Mouse (Mus musculus) bone marrow macrophage, adult 2 months (primary cell): ENCODE data around the gene Tdrd5. TPM values are rescaled to one million over a fixed set of nuclear protein-coding genes. Genes with fewer than 3 reads are reported as not detected.
"Not testable (repeated sequence)": the region's sequence is repeated elsewhere in the genome, so short reads cannot be mapped to it uniquely, and the experiment has no call there.

ENCODE experiments used
- H3K27ac ChIP-seq: 2 replicates; pipeline ENCODE4 v1.5.1; 2012; ENCODE audit warnings: low read depth, low read length; ENCODE audit not compliant: insufficient read depth
- H3K4me1 ChIP-seq: 2 replicates; pipeline ENCODE4 v1.6.1; 2012; ENCODE audit warnings: low read length; ENCODE audit not compliant: control insufficient read depth, insufficient read depth
- H3K4me3 ChIP-seq: 2 replicates; pipeline ENCODE4 v1.5.1; 2012; ENCODE audit warnings: mild to moderate bottlenecking, low read length, moderate library complexity; ENCODE audit not compliant: insufficient read depth
- CTCF ChIP-seq: IDR thresholded peaks from 2 replicates; pipeline ENCODE4 v1.5.1; 2012; ENCODE audit warnings: low read depth, mild to moderate bottlenecking, low read length, moderate library complexity
- POLR2A ChIP-seq: IDR thresholded peaks from 2 replicates; pipeline ENCODE4 v1.6.1; 2012; ENCODE audit warnings: mild to moderate bottlenecking, low read depth, low read length, borderline replicate concordance
- polyA plus RNA-seq: library from polyadenylated mRNA; stranded (reverse); fragments of >200 nt; gene quantifications from 2 replicates; pipeline ENCODE4 v1.2.4, GENCODE M21; 2012; ENCODE audit not compliant: missing spikeins, insufficient read depth, insufficient read length

The Tdrd5 gene
- polyA plus RNA-seq, 1 experiment = not detected

GRCm38 (mm10) chr1:156288556-156289221 lies 14.8 kb downstream of the Tdrd5 start:
- no peak overlapping the region for H3K4me3 ChIP-seq
- no peak overlapping the region for H3K27ac ChIP-seq

GRCm38 (mm10) chr1:156285541-156285896 lies 17.9 kb downstream of the Tdrd5 start:
- H3K4me3 ChIP-seq = no peak overlapping the region
- H3K4me1 ChIP-seq = no peaks in the 10 kb centered on the region
- no peak overlapping the region for H3K27ac ChIP-seq
- TF ChIP-seq POLR2A (no peak), CTCF (no peak)

More at GRCm38 (mm10) chr1:156288556-156289221, 14.8 kb downstream of the Tdrd5 start:
- no peaks in the 10 kb centered on the region for H3K4me1 ChIP-seq
- TF ChIP-seq CTCF = no peak
- no peak for TF ChIP-seq POLR2A

- Histone ChIP-seq H3K27ac (no peak overlapping the region), H3K4me3 (no peak overlapping the region), H3K4me1 (no peaks in the 10 kb centered on the region)
- no peak for TF ChIP-seq CTCF
- TF ChIP-seq POLR2A = no peak
These were observed 18.5 kb downstream of the Tdrd5 start for GRCm38 (mm10) chr1:156284851-156285540.

- Histone ChIP-seq H3K4me3 (no peak overlapping the region), H3K27ac (no peak overlapping the region), H3K4me1 (no peaks in the 10 kb centered on the region)
- TF ChIP-seq CTCF (no peak), POLR2A (no peak)
These were observed 19.3 kb downstream of the Tdrd5 start for GRCm38 (mm10) chr1:156284207-156284606.

GRCm38 (mm10) chr1:156280131-156280530 lies 23.3 kb downstream of the Tdrd5 start:
- Histone ChIP-seq H3K4me3 (no peak overlapping the region), H3K4me1 (no peaks in the 10 kb centered on the region), H3K27ac (no peak overlapping the region)
- TF ChIP-seq CTCF (no peak), POLR2A (no peak)

- TF ChIP-seq POLR2A = no peak
- no peak for TF ChIP-seq CTCF
- Histone ChIP-seq H3K27ac (no peak overlapping the region), H3K4me3 (no peak overlapping the region), H3K4me1 (no peaks in the 10 kb centered on the region)
These were observed 29.8 kb downstream of the Tdrd5 start for GRCm38 (mm10) chr1:156273647-156274046.

GRCm38 (mm10) chr1:156271654-156272053 lies 31.8 kb downstream of the Tdrd5 start:
- H3K27ac ChIP-seq = no peak overlapping the region
- TF ChIP-seq POLR2A (no peak), CTCF (no peak)
- no peaks in the 10 kb centered on the region for H3K4me1 ChIP-seq
- H3K4me3 ChIP-seq = no peak overlapping the region

- H3K4me1 ChIP-seq = no peaks in the 10 kb centered on the region
- no peak overlapping the region for H3K4me3 ChIP-seq
- no peak for TF ChIP-seq CTCF
- TF ChIP-seq POLR2A = no peak
- no peak overlapping the region for H3K27ac ChIP-seq
These were observed 33.0 kb downstream of the Tdrd5 start for GRCm38 (mm10) chr1:156270471-156270870.

- H3K27ac ChIP-seq, H3K4me1 ChIP-seq, H3K4me3 ChIP-seq: not testable (repeated sequence)
These were observed 34.9 kb downstream of the Tdrd5 start for GRCm38 (mm10) chr1:156268546-156268945.

GRCm38 (mm10) chr1:156263946-156264345 lies 39.5 kb downstream of the Tdrd5 start:
- Histone ChIP-seq H3K4me3 (no peak overlapping the region), H3K4me1 (peaks cover 16% of the 10 kb centered on the region), H3K27ac (peak overlapping the region; percentile 17; the same call in 1 of the 2 replicates)
- TF ChIP-seq CTCF = no peak
- no peak for TF ChIP-seq POLR2A
